32 mouse cellular contexts compared by ENCODE assay signal in genomic region chr12:60717326-60717725, GRCm38 (mm10).
"Had no signal": no experiment of that assay in that cellular context is flagged by ENCODE, and none has a peak within 500 bp of the region (broad histone marks: within the 10 kb centered on the region; RNA-seq: fewer than 3 reads in every experiment).

No protein-coding gene starts in this region.

- H3K9me3 ChIP-seq: limb, embryonic 10.5 days; limb, embryonic 12.5 days; limb, embryonic 13.5 days; limb, embryonic 15.5 days; liver, embryonic 12.5 days; liver, embryonic 13.5 days; liver, embryonic 15.5 days; lung, embryonic 15.5 days; megakaryocyte, embryonic 14.5 days; midbrain, embryonic 10.5 days; midbrain, embryonic 12.5 days; midbrain, embryonic 13.5 days; midbrain, embryonic 15.5 days had no signal

- H3K36me3 ChIP-seq: limb, embryonic 10.5 days; limb, embryonic 12.5 days; limb, embryonic 13.5 days; limb, embryonic 15.5 days; liver, embryonic 12.5 days; liver, embryonic 13.5 days; liver, embryonic 15.5 days; lung, embryonic 15.5 days; midbrain, embryonic 10.5 days; midbrain, embryonic 12.5 days; midbrain, embryonic 13.5 days; midbrain, embryonic 15.5 days had no signal

- H3K27ac ChIP-seq: left cerebral cortex, adult 2 months; limb, embryonic 10.5 days; limb, embryonic 12.5 days; limb, embryonic 13.5 days; limb, embryonic 15.5 days; liver, embryonic 12.5 days; liver, embryonic 13.5 days; liver, embryonic 14.5 days; liver, embryonic 15.5 days; lung, embryonic 15.5 days; macrophage; midbrain, embryonic 10.5 days; midbrain, embryonic 12.5 days; midbrain, embryonic 13.5 days; midbrain, embryonic 15.5 days had no signal

- ATAC-seq: liver, embryonic 12.5 days; liver, postnatal 0 days; lung, postnatal 0 days; midbrain, embryonic 13.5 days; midbrain, embryonic 15.5 days; midbrain, embryonic 16.5 days had no signal

- H3K9ac ChIP-seq: limb, embryonic 12.5 days; limb, embryonic 13.5 days; limb, embryonic 15.5 days; liver, embryonic 12.5 days; liver, embryonic 13.5 days; liver, embryonic 14.5 days; liver, embryonic 15.5 days; liver, postnatal 0 days; lung, embryonic 14.5 days; lung, embryonic 15.5 days; midbrain, embryonic 12.5 days; midbrain, embryonic 13.5 days; midbrain, embryonic 15.5 days had no signal

- H3K4me1 ChIP-seq: limb, embryonic 10.5 days; limb, embryonic 12.5 days; limb, embryonic 13.5 days; limb, embryonic 15.5 days; liver, embryonic 12.5 days; liver, embryonic 13.5 days; liver, embryonic 15.5 days; lung, embryonic 15.5 days; megakaryocyte, embryonic 14.5 days; midbrain, embryonic 10.5 days; midbrain, embryonic 12.5 days; midbrain, embryonic 13.5 days; midbrain, embryonic 15.5 days had no signal

- H3K4me2 ChIP-seq: limb, embryonic 12.5 days; limb, embryonic 13.5 days; limb, embryonic 15.5 days; liver, embryonic 11.5 days; liver, embryonic 12.5 days; liver, embryonic 13.5 days; liver, embryonic 15.5 days; lung, embryonic 14.5 days; lung, embryonic 15.5 days; midbrain, embryonic 11.5 days; midbrain, embryonic 12.5 days; midbrain, embryonic 13.5 days; midbrain, embryonic 15.5 days had no signal

- H3K4me3 ChIP-seq: left cerebral cortex, adult 2 months; limb, embryonic 10.5 days; limb, embryonic 12.5 days; limb, embryonic 13.5 days; limb, embryonic 15.5 days; liver, embryonic 12.5 days; liver, embryonic 13.5 days; liver, embryonic 15.5 days; lung, embryonic 15.5 days; megakaryocyte, embryonic 14.5 days; midbrain, embryonic 10.5 days; midbrain, embryonic 12.5 days; midbrain, embryonic 13.5 days; midbrain, embryonic 15.5 days; myocyte had no signal

- DNase-seq: left cerebral cortex, postnatal 4 days; liver; liver, embryonic 13.5 days; liver, postnatal 0 days; lung, adult 18-20 months; lung, adult 2 months; lung, embryonic 14.5 days; lung, postnatal 10 days; lung, postnatal 14 days; lung, postnatal 36 days; lung, postnatal 4 days; midbrain, embryonic 14.5 days had no signal

- H3K27me3 ChIP-seq: limb, embryonic 12.5 days; limb, embryonic 13.5 days; limb, embryonic 15.5 days; liver, embryonic 12.5 days; liver, embryonic 13.5 days; liver, embryonic 15.5 days; lung, embryonic 15.5 days; megakaryocyte, embryonic 14.5 days; midbrain, embryonic 12.5 days; midbrain, embryonic 13.5 days; midbrain, embryonic 15.5 days had no signal
